Mouse (Mus musculus): ENCODE data around the gene Htatsf1. TPM values are rescaled to one million over a fixed set of nuclear protein-coding genes. Genes with fewer than 3 reads are reported as not detected.

The Htatsf1 gene
- 10 to 100 TPM; 53.9 to 55.0 TPM for total RNA-seq (2021)

DNA sequence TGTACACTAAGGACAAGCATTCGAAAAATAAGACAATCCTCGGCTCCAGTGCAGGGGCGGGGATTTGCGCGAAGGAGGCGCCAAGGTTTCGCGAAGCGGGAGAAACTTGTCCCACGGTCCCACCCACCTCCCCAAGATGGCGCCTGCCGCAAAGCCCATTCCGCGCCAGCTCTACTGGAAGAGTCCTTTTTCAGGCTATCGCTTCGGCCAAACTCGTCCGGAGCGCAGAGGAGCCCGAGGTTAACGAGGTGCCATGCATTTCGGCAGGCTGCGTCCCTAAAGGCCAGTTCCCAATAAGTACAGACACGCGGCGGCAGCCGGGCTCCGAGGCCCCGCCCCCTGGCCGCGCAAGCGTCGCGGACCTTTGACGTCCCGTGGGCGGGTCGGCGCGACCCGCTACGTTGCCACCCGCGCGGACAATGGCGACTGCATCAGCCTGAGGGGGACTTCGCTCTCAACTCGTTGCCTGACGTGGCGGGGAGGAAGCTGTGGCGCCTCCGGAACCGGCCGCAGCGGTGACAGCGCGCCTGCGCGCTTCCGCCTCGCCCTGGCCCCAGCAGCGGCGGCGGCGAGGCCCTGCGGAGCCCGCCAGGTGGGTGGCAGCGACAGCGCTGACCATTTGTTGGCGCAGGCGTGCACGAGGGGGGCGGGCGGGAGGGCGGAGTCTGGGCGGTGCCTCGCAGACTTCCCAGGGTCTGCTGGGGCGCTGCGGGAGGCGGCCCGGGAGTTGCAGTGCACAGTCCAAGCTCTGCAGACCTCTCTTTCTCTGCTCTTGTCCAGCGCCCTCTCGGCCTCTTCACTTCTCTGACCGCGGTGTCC is at the start of gene Htatsf1:
Gene Htatsf1, plus strand, starts transcription at position 410 of the 819 bp plus-strand sequence.
- DNase-seq (ENCODE audit: low spot score in 2 of 2): peak; percentile 72 to 85
- intact Hi-C loops (cut with DNase I): loop anchor here (10.0 kb wide), 2 partner anchors 331 to 439 kb away; no protein-coding TSS in a partner anchor

DNA sequence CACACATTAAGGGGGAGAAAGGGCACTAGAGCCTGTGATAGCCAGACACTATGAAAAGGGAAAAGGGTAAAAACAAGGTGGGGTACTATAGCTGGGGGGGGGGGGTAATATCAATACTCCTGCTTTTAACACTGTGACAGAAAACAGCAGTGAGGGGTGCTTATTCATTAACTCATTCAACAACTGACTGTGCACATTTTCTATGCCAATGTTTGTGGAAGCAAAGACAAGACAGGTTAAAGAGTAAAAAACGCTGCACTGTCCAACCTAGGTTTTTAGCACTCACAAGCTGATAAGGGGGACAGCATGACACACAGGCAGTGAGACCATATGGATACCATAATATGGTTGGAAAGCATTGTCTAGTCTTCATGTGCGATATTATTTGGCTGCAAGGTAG is 40.5 kb upstream of the Htatsf1 start:
- DNase-seq (ENCODE audit: low spot score in 2 of 2): no peak
- intact Hi-C loops (cut with DNase I): no loop called here

- no peak for DNase-seq (ENCODE audit: low spot score in 2 of 2)
- intact Hi-C loops (cut with DNase I): no loop called here
Observed at GRCm38 (mm10) chrX:57042774-57043173, 10.6 kb upstream of the Htatsf1 start, which contains the start of gene Brs3. TSS of gene Brs3 (plus strand) at chrX:57043074.

GRCm38 (mm10) chrX:57043869-57044268 is 9.5 kb upstream of the Htatsf1 start:
- intact Hi-C loops (cut with DNase I): no loop called here
- no peak for DNase-seq (ENCODE audit: low spot score in 2 of 2)

DNA sequence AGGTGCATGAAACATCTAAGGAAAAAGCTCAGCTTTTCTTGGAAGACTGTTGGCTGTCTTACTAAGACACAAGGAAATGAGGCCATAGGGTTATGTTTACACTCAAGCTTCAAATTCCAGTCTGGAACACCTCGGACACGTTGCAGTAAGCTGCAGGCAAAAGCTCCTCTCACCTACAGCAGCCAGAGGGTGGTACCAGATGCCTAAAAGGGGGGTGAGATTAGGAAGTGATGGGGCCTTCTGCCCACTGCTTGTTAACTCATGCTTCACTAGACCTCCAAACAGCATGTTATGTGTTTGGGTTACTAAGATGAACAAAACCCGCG is 572 bp upstream of the Htatsf1 start:
- DNase-seq (ENCODE audit: low spot score in 2 of 2): no peak
- intact Hi-C loops (cut with DNase I): loop anchor here (10.0 kb wide), 2 partner anchors 332 to 438 kb away; no protein-coding TSS in a partner anchor

GRCm38 (mm10) chrX:57053993-57054385 is 606 bp downstream of the Htatsf1 start:
- no peak for DNase-seq (ENCODE audit: low spot score in 2 of 2)
- intact Hi-C loops (cut with DNase I): loop anchor here (10.0 kb wide), 2 partner anchors 331 to 439 kb away; no protein-coding TSS in a partner anchor

GRCm38 (mm10) chrX:57081496-57081895 is 28.1 kb downstream of the Htatsf1 start:
- intact Hi-C loops (cut with DNase I): no loop called here
- no peak for DNase-seq (ENCODE audit: low spot score in 2 of 2)

GRCm38 (mm10) chrX:57087806-57088205 is 34.4 kb downstream of the Htatsf1 start, which contains the start of gene Vgll1:
TSS of gene Vgll1 (plus strand) at chrX:57088106.
- DNase-seq (ENCODE audit: low spot score in 2 of 2): no peak
- intact Hi-C loops (cut with DNase I): no loop called here

- intact Hi-C loops (cut with DNase I): no loop called here
- no peak for DNase-seq (ENCODE audit: low spot score in 2 of 2)
Observed at GRCm38 (mm10) chrX:57103415-57103814, 50.0 kb downstream of the Htatsf1 start.

GRCm38 (mm10) chrX:57106956-57107355 is 53.6 kb downstream of the Htatsf1 start:
- intact Hi-C loops (cut with DNase I): no loop called here
- DNase-seq (ENCODE audit: low spot score in 2 of 2): peak in 1 of 2 experiments; percentile 26

Other genes with a start within 250 kb of the Htatsf1 start
- gene Map7d3, start 231.3 kb upstream of the Htatsf1 start, total RNA-seq (2021): under 1 TPM in 1 of 2 experiments, not detected in 1; 0.23 TPM
- under 1 TPM in 1 of 2 experiments, not detected in 1; 0.02 TPM for gene Adgrg4, start 183.4 kb upstream of the Htatsf1 start, total RNA-seq (2021)
- gene Brs3, start 10.5 kb upstream of the Htatsf1 start, total RNA-seq (2021): under 1 TPM; 0.11 to 0.30 TPM
- gene Vgll1, start 34.5 kb downstream of the Htatsf1 start, total RNA-seq (2021): not detected
- not detected for gene Cd40lg, start 158.6 kb downstream of the Htatsf1 start, total RNA-seq (2021)

All from left cerebral cortex, postnatal 25 days (tissue).